Mouse (Mus musculus) liver, embryonic 14.5 days (tissue): Measurements from ENCODE around the gene Cbx8. TPM values are rescaled to one million over a fixed set of nuclear protein-coding genes. Genes with fewer than 3 reads are reported as not detected.

ENCODE experiments used
- ATAC-seq: fragments of 200-750 bp; cut with Nextera tagmentation; 2 replicates; pipeline ENCODE4 v1.8.0; 2017; ENCODE audit warnings: moderate number of reproducible peaks, mild to moderate bottlenecking, moderate library complexity; ENCODE audit not compliant: insufficient read depth
- DNase-seq, 3 experiments: peaks; one replicate each; pipeline ENCODE4 v3.0.0-alpha.2; 2012 to 2013; ENCODE audit warnings: low read depth in 3 of 3, low spot score in 3 of 3
- H3K27ac ChIP-seq: fragments of 300-500 bp; sonication (generic); 2 replicates; pipeline ENCODE4 v1.5.1; 2014; ENCODE audit warnings: moderate library complexity, mild to moderate bottlenecking, control low read depth, inconsistent platforms
- H3K27me3 ChIP-seq: fragments of 300-500 bp; sonication (generic); 2 replicates; pipeline ENCODE4 v1.6.1; 2014; ENCODE audit warnings: mild to moderate bottlenecking, low read length, moderate library complexity; ENCODE audit not compliant: control insufficient read depth, insufficient read depth
- H3K36me3 ChIP-seq: fragments of 300-500 bp; sonication (generic); replicated peaks from 2 replicates; pipeline ENCODE4 v1.6.1; 2014; ENCODE audit warnings: low read depth; ENCODE audit not compliant: control insufficient read depth, insufficient read depth
- H3K4me1 ChIP-seq, 2 experiments: fragments of 200-500 bp in 1 of 2; fragments of 300-500 bp in 1 of 2; sonication (generic) in 1 of 2; replicated peaks; 2 replicates each; pipeline ENCODE4 v1.6.1; 2012 to 2014; ENCODE audit warnings: antibody characterized with exemption in 1 of 2, inconsistent platforms in 1 of 2, low read length in 1 of 2; ENCODE audit not compliant: control insufficient read depth in 2 of 2, insufficient read depth in 2 of 2
- H3K4me2 ChIP-seq: fragments of 300-500 bp; sonication (generic); 2 replicates; pipeline ENCODE4 v1.6.1; 2014; ENCODE audit warnings: low read depth, mild to moderate bottlenecking, control low read depth, moderate library complexity
- H3K4me3 ChIP-seq, 2 experiments: fragments of 200-500 bp in 1 of 2; fragments of 300-500 bp in 1 of 2; sonication (generic) in 1 of 2; 2 replicates each; pipeline ENCODE4 v1.5.1; 2012 to 2014; ENCODE audit warnings: low read depth in 2 of 2, low read length in 2 of 2, mild to moderate bottlenecking in 2 of 2, control low read depth in 1 of 2, inconsistent platforms in 1 of 2, moderate library complexity in 1 of 2; ENCODE audit not compliant: insufficient read depth in 1 of 2
- H3K9ac ChIP-seq: fragments of 300-500 bp; sonication (generic); replicated peaks from 2 replicates; pipeline ENCODE4 v1.6.1; 2014; ENCODE audit warnings: mild to moderate bottlenecking, control low read depth, moderate library complexity
- H3K9me3 ChIP-seq: fragments of 300-500 bp; sonication (generic); 2 replicates; pipeline ENCODE4 v1.6.1; 2016; ENCODE audit warnings: low read length, mixed read lengths; ENCODE audit not compliant: control insufficient read depth
- CTCF ChIP-seq: IDR thresholded peaks from 2 replicates; pipeline ENCODE4 v1.5.1; 2016; ENCODE audit warnings: antibody characterized with exemption, low read depth, control low read depth
- EP300 ChIP-seq: IDR thresholded peaks from 2 replicates; pipeline ENCODE4 v1.6.1; 2016; ENCODE audit warnings: antibody characterized with exemption, low read depth
- WGBS: fragments of 180-500 bp; shearing (Covaris S2); extraction: QIAGEN DNeasy Blood & Tissue Kit; methylation state at CpG from one replicate; pipeline ENCODE4 v1.1.7; 2014; ENCODE audit not compliant: insufficient replicate concordance; 5-methylcytosine and 5-hydroxymethylcytosine counted together
- polyA plus RNA-seq, 2 experiments: library from polyadenylated mRNA; depleted of rRNA in 1 of 2; stranded (reverse) in 1 of 2; unstranded in 1 of 2; fragments of >200 nt; fragmentation: Nextera tagmentation in 1 of 2; extraction: Ambion mirVana in 1 of 2; gene quantifications; 2 replicates each; pipeline versions ENCODE4 v1.2.1 to v1.2.3; 2012 to 2014

The Cbx8 gene
- polyA plus RNA-seq, 2 experiments: 0.95 to 1.6 TPM

DNA sequence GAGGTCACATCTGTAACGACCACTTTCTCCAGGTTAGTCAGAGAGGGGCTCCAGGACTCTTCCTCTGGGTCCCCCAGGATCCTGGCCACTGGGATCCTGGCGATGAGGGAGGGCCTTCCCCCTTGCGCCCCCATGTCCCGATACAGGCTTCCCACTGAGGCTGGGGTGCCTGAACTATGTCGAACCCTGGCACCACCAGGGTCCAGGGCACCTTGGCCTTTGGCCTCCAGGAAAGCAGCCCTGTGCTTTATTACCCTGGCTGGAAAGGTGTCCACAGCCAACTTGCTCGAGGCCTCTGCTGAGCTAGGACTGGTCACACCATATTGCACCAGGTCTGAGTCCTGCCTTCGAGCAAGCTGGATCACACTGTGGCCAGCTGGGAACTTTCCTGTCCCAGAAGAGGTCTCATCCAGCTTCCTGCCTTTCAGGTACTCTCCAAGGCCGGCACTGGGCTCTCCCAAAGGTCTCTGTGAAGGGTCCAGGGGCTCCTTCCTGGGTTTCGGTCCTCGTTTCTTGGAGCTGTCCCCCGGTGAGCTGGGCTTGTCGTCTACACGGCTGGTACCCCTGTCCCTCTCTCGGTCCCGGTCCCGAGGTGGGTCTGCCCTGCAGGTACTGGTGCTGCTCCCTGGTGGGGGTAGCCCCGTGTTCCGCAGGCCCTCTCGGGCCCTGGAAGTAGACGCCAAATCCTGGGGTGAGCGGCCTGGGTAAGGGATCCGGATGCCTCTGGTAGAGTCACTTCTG is 1.9 kb downstream of the Cbx8 start:
- DNase-seq (no peak), ATAC-seq (no peak)
- peaks cover 94% of the 10 kb centered on the region for H3K27me3 ChIP-seq
- 0 out of 2 replicates have a peak, but pooled peaks have one; percentile 2 for TF ChIP-seq CTCF
- no peak for TF ChIP-seq EP300
- H3K9me3 ChIP-seq: no peaks in the 10 kb centered on the region
- H3K9ac ChIP-seq: no peak overlapping the region
- H3K4me1 ChIP-seq: peaks cover 0 to 8% of the 10 kb centered on the region in 2 experiments; a peak in 2 of 4 replicates
- WGBS: 63% methylated on average over 22 of the region's 22 CpGs
- H3K4me2 ChIP-seq: no peak overlapping the region
- H3K4me3 ChIP-seq: no peak overlapping the region
- peaks cover 3% of the 10 kb centered on the region; the same call in 1 of the 2 replicates for H3K36me3 ChIP-seq
- no peak overlapping the region for H3K27ac ChIP-seq

- H3K36me3 ChIP-seq: peaks cover 3% of the 10 kb centered on the region; the same call in 1 of the 2 replicates
- DNase-seq (no peak), ATAC-seq (no peak)
- H3K27ac ChIP-seq: no peak overlapping the region
- H3K4me3 ChIP-seq: no peak overlapping the region
- H3K27me3 ChIP-seq: peaks cover 89% of the 10 kb centered on the region
- 18% methylated on average over 18 of the region's 18 CpGs for WGBS
- H3K9me3 ChIP-seq: no peaks in the 10 kb centered on the region
- TF ChIP-seq EP300: no peak
- no peak for TF ChIP-seq CTCF
- no peak overlapping the region for H3K9ac ChIP-seq
- H3K4me1 ChIP-seq: peaks cover 0 to 8% of the 10 kb centered on the region in 2 experiments; a peak in 2 of 4 replicates
- peak overlapping the region; percentile 54 for H3K4me2 ChIP-seq
Observed at GRCm38 (mm10) chr11:119037780-119038401, 2.9 kb downstream of the Cbx8 start.

DNA sequence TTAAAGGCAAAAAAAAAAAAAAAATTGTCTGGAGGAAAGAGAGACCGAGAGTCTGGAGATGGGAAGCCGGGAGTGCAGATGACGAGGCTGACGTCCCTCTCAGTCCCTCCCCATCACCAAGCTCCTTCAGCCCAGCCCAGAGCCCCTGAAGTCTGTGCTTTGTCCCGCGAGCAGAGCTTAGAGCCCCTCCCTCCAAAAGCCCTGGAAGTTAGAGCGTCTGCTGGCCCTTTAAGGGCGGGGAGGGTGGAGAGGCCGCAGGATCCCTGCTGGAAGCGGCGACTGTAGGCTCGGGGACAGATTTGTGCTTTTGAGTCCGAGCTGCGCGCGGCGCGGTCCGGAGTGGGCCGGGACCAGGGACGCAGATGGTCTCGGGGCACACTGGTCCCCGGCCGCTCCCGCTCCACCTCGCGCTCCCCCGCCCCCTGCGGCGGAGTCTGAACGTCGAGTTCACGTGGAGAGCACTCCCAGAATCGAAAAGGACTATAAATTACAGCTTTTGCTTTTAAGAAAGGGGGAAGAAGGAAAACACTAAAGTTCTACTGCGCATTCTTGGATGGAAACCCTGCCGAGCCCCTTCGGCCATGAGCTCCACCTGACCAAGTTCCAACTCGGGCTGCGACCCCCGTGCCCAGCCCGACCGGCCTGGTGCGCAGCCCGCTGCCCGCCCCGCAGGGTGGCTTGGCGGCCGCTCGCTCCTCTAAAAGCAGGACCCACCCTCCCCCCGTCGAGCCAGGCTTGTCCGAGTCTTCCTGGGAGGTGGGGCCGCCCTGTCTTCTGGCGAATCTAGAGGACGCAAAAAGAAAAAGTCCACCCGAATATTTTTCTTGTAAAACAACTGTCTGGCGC is 3.6 kb downstream of the Cbx8 start:
- Histone ChIP-seq H3K9ac (no peak overlapping the region), H3K36me3 (peaks cover 3% of the 10 kb centered on the region; the same call in 1 of the 2 replicates), H3K9me3 (no peaks in the 10 kb centered on the region), H3K27ac (no peak overlapping the region), H3K4me3 (peak overlapping the region; percentile 9 to 39; a peak in 3 of 4 replicates), H3K4me1 (peaks cover 0 to 8% of the 10 kb centered on the region in 2 experiments; a peak in 2 of 4 replicates), H3K4me2 (peak overlapping the region; percentile 54), H3K27me3 (peaks cover 81% of the 10 kb centered on the region)
- DNase-seq (no peak), ATAC-seq (no peak)
- 5% methylated on average over 56 of the region's 57 CpGs for WGBS
- TF ChIP-seq EP300 (no peak), CTCF (no peak)

DNA sequence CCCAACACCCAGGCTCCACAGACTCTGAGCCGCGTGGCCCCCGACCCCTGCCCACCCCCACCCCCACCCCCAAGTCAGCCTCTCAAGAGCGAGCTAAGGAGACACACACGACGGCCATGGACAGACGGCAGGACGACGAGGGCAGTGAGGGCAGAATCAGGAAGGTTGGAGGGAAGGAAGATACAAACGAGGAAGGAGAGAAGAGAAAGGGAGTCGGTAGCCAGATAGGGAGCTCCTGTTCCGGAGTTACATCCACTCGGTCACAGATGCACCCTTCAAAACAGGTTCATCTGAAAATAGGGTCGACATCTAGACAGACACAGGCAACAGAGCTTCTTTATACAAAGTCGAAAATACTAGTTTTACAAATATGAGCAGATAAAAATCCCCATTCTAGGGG is 4.3 kb downstream of the Cbx8 start:
- DNase-seq (no peak), ATAC-seq (no peak)
- TF ChIP-seq CTCF (no peak), EP300 (no peak)
- Histone ChIP-seq H3K4me3 (no peak overlapping the region), H3K4me1 (peaks cover 0 to 8% of the 10 kb centered on the region in 2 experiments; a peak in 2 of 4 replicates), H3K9me3 (no peaks in the 10 kb centered on the region), H3K4me2 (no peak overlapping the region), H3K27ac (no peak overlapping the region), H3K36me3 (peaks cover 3% of the 10 kb centered on the region; the same call in 1 of the 2 replicates), H3K9ac (no peak overlapping the region), H3K27me3 (peaks cover 74% of the 10 kb centered on the region)
- 2% methylated on average over 15 of the region's 15 CpGs for WGBS
